Mouse (Mus musculus) neural tube, embryonic 11.5 days (tissue): Measurements from ENCODE around the gene Tmbim1. TPM values are rescaled to one million over a fixed set of nuclear protein-coding genes. Genes with fewer than 3 reads are reported as not detected.

Experiments
- ATAC-seq: fragments of 200-750 bp; cut with Nextera tagmentation; 2 replicates; pipeline ENCODE4 v1.8.0; 2017; ENCODE audit warnings: moderate number of reproducible peaks, mild to moderate bottlenecking, moderate TSS enrichment, moderate library complexity; ENCODE audit not compliant: insufficient read depth, low FRiP score, low TSS enrichment
- DNase-seq: peaks from one replicate; pipeline ENCODE4 v3.0.0-alpha.2; 2015; ENCODE audit warnings: low spot score
- H3K27ac ChIP-seq: fragments of 300-500 bp; sonication (generic); 2 replicates; pipeline ENCODE4 v1.5.1; 2014; ENCODE audit warnings: low read depth, mild to moderate bottlenecking, low read length
- H3K27me3 ChIP-seq: fragments of 300-500 bp; sonication (generic); 2 replicates; pipeline ENCODE4 v1.6.1; 2014; ENCODE audit warnings: mild to moderate bottlenecking, low read length, mixed read lengths; ENCODE audit not compliant: control insufficient read depth, insufficient read depth
- H3K36me3 ChIP-seq: fragments of 300-500 bp; sonication (generic); 2 replicates; pipeline ENCODE4 v1.6.1; 2014; ENCODE audit warnings: mild to moderate bottlenecking, low read length, moderate library complexity, mixed read lengths; ENCODE audit not compliant: control insufficient read depth, insufficient read depth
- H3K4me1 ChIP-seq: fragments of 300-500 bp; sonication (generic); 2 replicates; pipeline ENCODE4 v1.6.1; 2014; ENCODE audit warnings: low read length, mixed read lengths; ENCODE audit not compliant: control insufficient read depth, insufficient read depth
- H3K4me2 ChIP-seq: fragments of 300-500 bp; sonication (generic); 2 replicates; pipeline ENCODE4 v1.6.1; 2014; ENCODE audit warnings: low read depth, mild to moderate bottlenecking, moderate library complexity
- H3K4me3 ChIP-seq: fragments of 300-500 bp; sonication (generic); 2 replicates; pipeline ENCODE4 v1.5.1; 2014; ENCODE audit warnings: low read depth, low read length
- H3K9ac ChIP-seq: fragments of 300-500 bp; sonication (generic); 2 replicates; pipeline ENCODE4 v1.6.1; 2014; ENCODE audit warnings: mild to moderate bottlenecking, low read length
- H3K9me3 ChIP-seq: fragments of 300-500 bp; sonication (generic); 2 replicates; pipeline ENCODE4 v1.6.1; 2016; ENCODE audit warnings: low read length; ENCODE audit not compliant: control insufficient read depth
- WGBS: fragments of 180-500 bp; shearing (Covaris S2); extraction: QIAGEN DNeasy Blood & Tissue Kit; methylation state at CpG from one replicate; pipeline ENCODE4 v1.1.7; 2014; 5-methylcytosine and 5-hydroxymethylcytosine counted together
- polyA plus RNA-seq: library from polyadenylated mRNA; unstranded; fragments of >200 nt; fragmentation: Nextera tagmentation; extraction: Ambion mirVana; gene quantifications from 2 replicates; pipeline ENCODE4 v1.2.1, GENCODE M21; 2014

The Tmbim1 gene
- polyA plus RNA-seq, 1 experiment from 2014 or later: 8.5 TPM

DNA sequence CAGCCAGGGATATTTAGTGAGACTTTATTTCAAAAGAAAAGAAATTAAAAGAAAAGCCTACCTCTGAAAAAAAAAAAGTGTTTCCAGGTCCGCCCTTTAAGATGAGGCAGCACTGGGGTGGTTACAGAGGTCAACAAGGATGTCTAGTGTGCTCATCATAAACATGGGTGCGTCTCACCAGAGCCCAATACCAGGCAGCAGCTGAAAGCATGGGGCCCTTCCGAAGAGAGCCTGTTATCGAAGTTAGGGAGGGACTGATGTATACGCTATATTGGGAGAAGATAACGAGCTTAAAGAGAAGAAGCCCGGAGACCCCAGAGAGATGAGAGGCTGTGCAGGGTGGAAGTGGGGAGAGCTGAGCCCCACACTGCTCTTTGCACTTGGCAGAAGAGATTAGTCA, 66.3 kb downstream of the Tmbim1 start:
- Histone ChIP-seq H3K4me1 (peaks cover 23% of the 10 kb centered on the region; the same call in 1 of the 2 replicates), H3K27me3 (no peaks in the 10 kb centered on the region), H3K27ac (no peak overlapping the region), H3K36me3 (no peaks in the 10 kb centered on the region), H3K4me3 (no peak overlapping the region), H3K9me3 (no peaks in the 10 kb centered on the region), H3K4me2 (no peak overlapping the region), H3K9ac (no peak overlapping the region)
- DNase-seq: no peak
- 80% methylated on average over 7 of the region's 7 CpGs for WGBS
- no peak for ATAC-seq

Other genes with a start within 250 kb of the Tmbim1 start
- gene Tns1, start 181.2 kb downstream of the Tmbim1 start, polyA plus RNA-seq: 17.9 and 19.9 TPM in 2 replicates
- 0.38 and 0.78 TPM in 2 replicates for gene Rufy4, start 180.1 kb downstream of the Tmbim1 start, polyA plus RNA-seq
- gene Cxcr2, start 151.6 kb downstream of the Tmbim1 start, polyA plus RNA-seq: 0.24 TPM in 1 of 2 replicates, not detected in the other
- not detected in 2 replicates for gene Cxcr1, start 111.0 kb downstream of the Tmbim1 start, polyA plus RNA-seq
- 308 and 318 TPM in 2 replicates for gene Arpc2, start 69.5 kb downstream of the Tmbim1 start, polyA plus RNA-seq
- 0.21 and 0.38 TPM in 2 replicates for gene Gpbar1, start 27.1 kb downstream of the Tmbim1 start, polyA plus RNA-seq
- 195 and 215 TPM in 2 replicates for gene Aamp, start 20.9 kb downstream of the Tmbim1 start, polyA plus RNA-seq
- 104 and 107 TPM in 2 replicates for gene Pnkd, start 20.7 kb downstream of the Tmbim1 start, polyA plus RNA-seq
- gene Catip, start 56.5 kb upstream of the Tmbim1 start, polyA plus RNA-seq: 0.20 and 0.26 TPM in 2 replicates
- gene Slc11a1, start 69.6 kb upstream of the Tmbim1 start, polyA plus RNA-seq: 1.9 and 2.3 TPM in 2 replicates
- 41.5 and 43.5 TPM in 2 replicates for gene Ctdsp1, start 85.9 kb upstream of the Tmbim1 start, polyA plus RNA-seq
- 0.09 and 0.15 TPM in 2 replicates for gene Vil1, start 103.8 kb upstream of the Tmbim1 start, polyA plus RNA-seq
- 90.2 and 90.5 TPM in 2 replicates for gene Cnot9, start 200.4 kb upstream of the Tmbim1 start, polyA plus RNA-seq
- 0.72 and 1.3 TPM in 2 replicates for gene Plcd4, start 237.3 kb upstream of the Tmbim1 start, polyA plus RNA-seq
- 40.4 and 42.6 TPM in 2 replicates for gene Usp37, start 238.7 kb upstream of the Tmbim1 start, polyA plus RNA-seq